Mouse (Mus musculus): ENCODE data around the gene Tmcc3.

DNA sequence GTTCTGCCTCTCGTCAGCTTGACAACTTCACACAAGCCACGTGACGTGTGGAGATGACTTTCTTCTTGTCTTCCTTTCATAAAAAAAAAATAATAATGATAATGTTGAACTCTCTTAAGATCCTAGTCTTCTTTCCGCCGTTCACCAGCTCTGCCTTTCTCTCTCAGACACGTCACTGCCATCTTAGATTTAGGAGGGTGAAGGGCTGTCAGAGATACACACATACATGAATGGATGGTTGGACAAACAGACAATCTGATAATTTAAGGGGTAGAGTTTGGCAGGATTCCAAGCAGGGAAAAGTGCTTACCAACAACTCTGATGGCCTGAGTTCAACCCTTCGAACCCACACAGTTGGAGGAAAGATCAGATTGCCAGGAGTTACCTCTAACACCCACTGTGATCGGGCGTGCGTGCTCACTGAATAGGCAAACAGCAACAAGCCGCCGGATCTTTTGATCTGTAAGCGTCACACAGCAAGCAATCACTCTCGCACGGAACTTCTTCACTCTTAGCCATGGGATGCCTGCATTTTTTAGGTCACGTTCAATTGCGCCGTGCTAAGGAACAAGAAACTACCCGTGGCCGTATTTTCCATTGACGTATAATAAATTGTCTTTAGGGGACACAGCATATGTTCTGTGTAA lies 254.6 kb downstream of the Tmcc3 start:
- TF ChIP-seq CTCF (IDR thresholded peaks at IDR 0.05; ENCODE audit: low read depth, low read length) (no peak), POLR2A (IDR thresholded peaks at IDR 0.05; ENCODE audit: borderline replicate concordance, low read depth, low read length) (no peak)

Data from bone marrow macrophage, adult 2 months (primary cell).